Mouse (Mus musculus): ENCODE results near the gene Duox1. TPM values are rescaled to one million over a fixed set of nuclear protein-coding genes. Genes with fewer than 3 reads are reported as not detected.

Gene Duox1
- polyA plus RNA-seq, 1 experiment from 2014 or later = not detected

- H3K36me3 ChIP-seq (ENCODE audit: insufficient read depth) = peaks cover 5% of the 10 kb centered on the region; the same call in 1 of the 2 replicates
- H3K9me3 ChIP-seq (ENCODE audit: low read depth, low read length) = no peaks in the 10 kb centered on the region
- no peak for TF ChIP-seq CTCF (IDR thresholded peaks at IDR 0.05; ENCODE audit: low read depth)
- no peak for ATAC-seq (ENCODE audit: insufficient read depth)
- no peak for DNase-seq
- H3K27me3 ChIP-seq (ENCODE audit: insufficient read depth, low read length) = no peaks in the 10 kb centered on the region
- no peak overlapping the region for H3K27ac ChIP-seq (ENCODE audit: low read depth)
- peak overlapping the region; percentile 88; the same call in 1 of the 2 replicates for H3K4me2 ChIP-seq
- H3K9ac ChIP-seq = no peak overlapping the region
- no peak overlapping the region for H3K4me3 ChIP-seq (ENCODE audit: low read depth, low read length)
- peaks cover 12% of the 10 kb centered on the region for H3K4me1 ChIP-seq (ENCODE audit: insufficient read depth)
- 73% methylated on average over 3 of the region's 3 CpGs for WGBS
These were observed 50.6 kb downstream of the Duox1 start for GRCm38 (mm10) chr2:122366039-122366438.

- H3K9ac ChIP-seq = no peak overlapping the region
These were observed 51.2 kb downstream of the Duox1 start for GRCm38 (mm10) chr2:122366706-122367105.

GRCm38 (mm10) chr2:122367181-122367580 lies 51.7 kb downstream of the Duox1 start:
- Histone ChIP-seq H3K27me3 (ENCODE audit: insufficient read depth, low read length) (no peaks in the 10 kb centered on the region), H3K9ac (0 out of 2 replicates have a peak overlapping the region, but pooled peaks have one; percentile 84), H3K27ac (ENCODE audit: low read depth) (no peak overlapping the region), H3K4me3 (ENCODE audit: low read depth, low read length) (peak overlapping the region; percentile 84), H3K4me1 (ENCODE audit: insufficient read depth) (peaks cover 12% of the 10 kb centered on the region), H3K36me3 (ENCODE audit: insufficient read depth) (peaks cover 5% of the 10 kb centered on the region; the same call in 1 of the 2 replicates), H3K4me2 (peak overlapping the region; percentile 88), H3K9me3 (ENCODE audit: low read depth, low read length) (no peaks in the 10 kb centered on the region)
- 28% methylated on average over 4 of the region's 4 CpGs for WGBS
- DNase-seq (no peak), ATAC-seq (ENCODE audit: insufficient read depth) (no peak)
- TF ChIP-seq CTCF (IDR thresholded peaks at IDR 0.05; ENCODE audit: low read depth) = no peak

More at GRCm38 (mm10) chr2:122366706-122367105, 51.2 kb downstream of the Duox1 start:
- no peaks in the 10 kb centered on the region for H3K9me3 ChIP-seq (ENCODE audit: low read depth, low read length)
- H3K4me2 ChIP-seq = peak overlapping the region; percentile 88
- 15% methylated on average over 5 of the region's 5 CpGs for WGBS
- no peak for TF ChIP-seq CTCF (IDR thresholded peaks at IDR 0.05; ENCODE audit: low read depth)
- peaks cover 5% of the 10 kb centered on the region; the same call in 1 of the 2 replicates for H3K36me3 ChIP-seq (ENCODE audit: insufficient read depth)
- peaks cover 12% of the 10 kb centered on the region for H3K4me1 ChIP-seq (ENCODE audit: insufficient read depth)
- no peaks in the 10 kb centered on the region for H3K27me3 ChIP-seq (ENCODE audit: insufficient read depth, low read length)
- ATAC-seq (ENCODE audit: insufficient read depth) = no peak
- no peak overlapping the region for H3K27ac ChIP-seq (ENCODE audit: low read depth)
- H3K4me3 ChIP-seq (ENCODE audit: low read depth, low read length) = peak overlapping the region; percentile 84; the same call in 1 of the 2 replicates
- DNase-seq = no peak

GRCm38 (mm10) chr2:122367701-122368080 lies 52.2 kb downstream of the Duox1 start:
- no peak for DNase-seq
- Histone ChIP-seq H3K27ac (ENCODE audit: low read depth) (no peak overlapping the region), H3K4me1 (ENCODE audit: insufficient read depth) (peaks cover 12% of the 10 kb centered on the region), H3K27me3 (ENCODE audit: insufficient read depth, low read length) (no peaks in the 10 kb centered on the region), H3K9ac (peak overlapping the region; percentile 84), H3K9me3 (ENCODE audit: low read depth, low read length) (no peaks in the 10 kb centered on the region), H3K4me3 (ENCODE audit: low read depth, low read length) (peak overlapping the region; percentile 84), H3K36me3 (ENCODE audit: insufficient read depth) (peaks cover 5% of the 10 kb centered on the region; the same call in 1 of the 2 replicates), H3K4me2 (peak overlapping the region; percentile 88)
- TF ChIP-seq CTCF (IDR thresholded peaks at IDR 0.05; ENCODE audit: low read depth) = no peak
- ATAC-seq (ENCODE audit: insufficient read depth) = no peak
- 21% methylated on average over 4 of the region's 4 CpGs for WGBS

GRCm38 (mm10) chr2:122368081-122368971 lies 52.9 kb downstream of the Duox1 start:
- WGBS = under 1% methylated on average over 41 of the region's 55 CpGs
- ATAC-seq (ENCODE audit: insufficient read depth) = peak; percentile 75
- Histone ChIP-seq H3K9ac (peak overlapping the region; percentile 84), H3K27ac (ENCODE audit: low read depth) (peak overlapping the region; percentile 46; the same call in 1 of the 2 replicates), H3K4me1 (ENCODE audit: insufficient read depth) (peaks cover 12% of the 10 kb centered on the region), H3K4me2 (peak overlapping the region; percentile 88), H3K36me3 (ENCODE audit: insufficient read depth) (peaks cover 5% of the 10 kb centered on the region; the same call in 1 of the 2 replicates), H3K27me3 (ENCODE audit: insufficient read depth, low read length) (no peaks in the 10 kb centered on the region), H3K9me3 (ENCODE audit: low read depth, low read length) (no peaks in the 10 kb centered on the region), H3K4me3 (ENCODE audit: low read depth, low read length) (peak overlapping the region; percentile 84)
- no peak for TF ChIP-seq CTCF (IDR thresholded peaks at IDR 0.05; ENCODE audit: low read depth)
- peak; percentile 68 for DNase-seq

GRCm38 (mm10) chr2:122368995-122369739 lies 53.7 kb downstream of the Duox1 start, which contains the start of gene Shf:
Gene Shf (minus strand): TSS chr2:122369162.
- ATAC-seq (ENCODE audit: insufficient read depth) (peak; percentile 95), DNase-seq (peak; percentile 87)
- peak within 1 kb of the TSS; percentile 88 for H3K4me2 ChIP-seq
- 1% methylated on average over 46 of the region's 54 CpGs for WGBS
- peak within 1 kb of the TSS; percentile 46; the same call in 1 of the 2 replicates for H3K27ac ChIP-seq (ENCODE audit: low read depth)
- no peaks in the 10 kb centered on the region for H3K27me3 ChIP-seq (ENCODE audit: insufficient read depth, low read length)
- peaks cover 12% of the 10 kb centered on the region for H3K4me1 ChIP-seq (ENCODE audit: insufficient read depth)
- H3K9ac ChIP-seq = peak within 1 kb of the TSS; percentile 84
- no peaks in the 10 kb centered on the region for H3K9me3 ChIP-seq (ENCODE audit: low read depth, low read length)
- no peaks in the 10 kb centered on the region for H3K36me3 ChIP-seq (ENCODE audit: insufficient read depth)
- peak within 1 kb of the TSS; percentile 84 for H3K4me3 ChIP-seq (ENCODE audit: low read depth, low read length)
- TF ChIP-seq CTCF (IDR thresholded peaks at IDR 0.05; ENCODE audit: low read depth) = no peak
